Mouse (Mus musculus): ENCODE measurements around the gene Setd7. TPM values are rescaled to one million over a fixed set of nuclear protein-coding genes. Genes with fewer than 3 reads are reported as not detected.
A peak's percentile ranks its signal among the peaks of the same experiment; 100 is the strongest.

Gene Setd7
- total RNA-seq, 1 experiment from 2014 or later = 52.6 TPM

DNA sequence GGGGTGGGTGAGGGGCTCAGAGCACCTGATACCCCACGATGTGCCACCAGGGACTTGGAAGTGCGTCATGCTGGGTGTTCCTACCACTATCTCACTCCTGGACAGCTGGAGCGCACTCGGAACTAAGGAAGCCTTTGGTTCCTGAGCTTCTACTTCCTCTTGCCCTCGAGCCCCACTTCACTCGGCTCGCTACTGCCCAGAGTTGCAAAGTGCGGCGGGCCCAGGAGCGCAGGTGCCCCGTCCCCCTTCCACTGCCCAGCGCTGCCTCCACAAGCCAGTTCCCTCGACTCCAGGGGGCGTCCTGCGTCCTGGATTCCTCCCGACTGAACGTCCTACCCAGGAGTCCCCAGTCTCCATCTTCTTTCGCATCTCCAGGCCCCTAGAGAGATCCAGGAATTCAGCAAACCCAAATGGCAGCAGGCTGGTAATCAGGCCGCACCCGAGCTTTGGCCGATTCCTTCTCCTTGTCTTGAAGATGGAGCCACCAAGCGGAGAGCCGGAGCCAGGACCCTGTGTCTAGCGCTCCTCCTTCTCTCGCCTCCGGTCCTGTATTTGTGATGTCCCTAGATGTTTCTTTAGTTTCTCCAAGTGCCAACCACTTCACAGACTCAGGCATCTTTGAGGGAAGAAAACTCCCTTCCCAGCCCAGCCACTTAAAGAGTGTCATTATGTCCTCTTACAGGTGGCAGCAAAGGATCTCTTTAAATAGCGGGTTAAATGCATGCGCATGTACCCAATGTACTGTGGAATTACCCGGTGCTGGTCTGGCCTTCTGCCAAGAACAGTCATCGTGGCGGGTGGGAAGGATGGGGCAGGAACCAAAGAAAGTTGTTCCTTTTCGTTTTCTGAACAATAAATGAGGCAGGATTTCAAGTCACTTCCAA lies 672 bp upstream of the Setd7 start:
- peak; percentile 37; the same call in 1 of the 2 replicates for ATAC-seq (ENCODE audit: extremely low read depth, insufficient number of reproducible peaks, low FRiP score, poor library complexity, severe bottlenecking)

GRCm38 (mm10) chr3:51559594-51560450 lies 857 bp downstream of the Setd7 start:
- peak; percentile 42 for ATAC-seq (ENCODE audit: extremely low read depth, insufficient number of reproducible peaks, low FRiP score, poor library complexity, severe bottlenecking)

DNA sequence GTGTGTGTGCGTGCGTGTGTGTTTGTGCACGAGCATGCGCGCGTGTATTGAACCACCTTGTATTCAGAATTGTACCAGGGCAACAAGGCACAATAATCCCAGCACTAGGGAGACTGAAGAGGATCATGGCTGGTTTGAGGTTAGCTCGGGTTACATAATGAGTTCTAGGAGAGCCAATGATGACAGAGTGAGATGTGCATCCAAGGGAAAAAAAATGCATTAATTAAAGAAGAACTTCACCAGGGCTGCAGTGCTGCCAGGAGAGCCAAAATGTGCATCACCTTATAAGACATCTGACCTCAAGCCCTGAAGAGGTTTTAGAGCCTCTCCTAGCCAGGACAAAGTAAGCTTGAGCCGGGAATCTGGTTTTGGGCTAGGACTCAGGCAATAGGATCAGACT lies 5.1 kb downstream of the Setd7 start:
- no peak for ATAC-seq (ENCODE audit: extremely low read depth, insufficient number of reproducible peaks, low FRiP score, poor library complexity, severe bottlenecking)

- no peak for ATAC-seq (ENCODE audit: extremely low read depth, insufficient number of reproducible peaks, low FRiP score, poor library complexity, severe bottlenecking)
Observed at GRCm38 (mm10) chr3:51554836-51555235, 5.8 kb downstream of the Setd7 start.

DNA sequence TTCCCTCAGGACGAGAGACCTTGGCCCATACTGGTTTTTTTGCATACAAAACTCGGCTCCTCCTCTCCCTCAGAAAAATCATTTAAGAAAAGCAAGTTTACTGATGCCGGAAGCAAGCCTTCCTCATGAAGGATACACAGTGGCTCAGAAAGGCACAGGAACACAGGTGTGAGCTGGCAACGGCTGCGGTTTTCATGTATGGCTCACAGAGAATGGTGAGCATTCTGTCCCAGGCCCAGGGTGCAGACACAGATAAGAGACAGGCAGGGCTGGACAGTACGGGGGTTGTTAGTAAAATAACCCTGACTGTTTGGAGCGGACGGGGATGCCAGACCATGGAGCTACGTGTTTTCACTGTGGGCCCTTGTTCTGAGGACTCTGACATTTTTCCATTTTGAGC lies 6.6 kb downstream of the Setd7 start:
- peak; percentile 17; the same call in 1 of the 2 replicates for ATAC-seq (ENCODE audit: extremely low read depth, insufficient number of reproducible peaks, low FRiP score, poor library complexity, severe bottlenecking)

DNA sequence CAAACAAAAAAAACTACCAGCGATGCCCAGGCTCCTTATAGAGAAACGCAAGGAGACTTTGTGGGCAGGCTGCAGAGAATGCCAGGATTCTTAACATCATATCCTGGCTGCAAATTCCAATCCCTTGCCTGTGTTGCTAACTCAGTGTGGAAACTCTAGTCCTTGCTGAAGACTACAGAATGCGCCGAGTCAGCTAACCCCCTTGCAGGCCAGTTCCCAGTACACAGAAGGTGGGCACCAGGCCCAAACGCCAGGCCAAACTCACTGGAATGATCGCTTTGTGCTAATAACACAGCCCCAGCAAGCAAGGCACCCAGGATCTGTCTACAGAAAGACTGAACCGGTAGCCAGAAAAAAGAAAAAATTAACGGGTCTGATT lies 7.2 kb downstream of the Setd7 start:
- ATAC-seq (ENCODE audit: extremely low read depth, insufficient number of reproducible peaks, low FRiP score, poor library complexity, severe bottlenecking) = no peak

GRCm38 (mm10) chr3:51552841-51553496 lies 7.7 kb downstream of the Setd7 start:
- ATAC-seq (ENCODE audit: extremely low read depth, insufficient number of reproducible peaks, low FRiP score, poor library complexity, severe bottlenecking) = peak; percentile 46; the same call in 1 of the 2 replicates

- ATAC-seq (ENCODE audit: extremely low read depth, insufficient number of reproducible peaks, low FRiP score, poor library complexity, severe bottlenecking) = no peak
Observed at GRCm38 (mm10) chr3:51552197-51552596, 8.5 kb downstream of the Setd7 start.

DNA sequence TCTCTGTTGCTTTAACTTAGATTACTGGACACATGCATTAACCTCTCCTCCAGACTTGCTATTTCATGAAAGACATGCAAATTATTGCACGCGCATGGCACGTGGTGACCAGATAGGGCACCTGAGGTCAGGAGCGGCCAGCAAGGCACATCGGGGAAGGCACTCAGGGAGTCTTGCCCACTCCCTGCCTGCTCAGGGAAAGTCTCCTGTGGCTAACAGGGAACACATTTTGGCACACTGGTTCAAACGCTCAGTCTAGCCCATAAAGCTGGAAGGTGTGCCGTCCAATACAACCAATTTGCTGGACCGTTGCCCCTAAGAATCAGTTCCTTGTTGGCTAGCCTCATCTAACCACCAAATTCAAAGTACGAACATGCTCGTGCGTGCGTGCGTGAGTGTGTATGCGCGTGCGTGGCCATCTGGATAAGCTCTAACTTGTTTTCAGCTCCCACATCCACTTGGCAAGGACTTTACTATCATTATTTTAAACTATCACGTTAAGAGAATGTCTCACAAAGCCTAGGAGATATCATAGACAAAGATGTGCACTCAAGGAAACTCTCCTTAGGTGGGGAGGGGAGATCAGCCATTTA lies 11.6 kb downstream of the Setd7 start:
- ATAC-seq (ENCODE audit: extremely low read depth, insufficient number of reproducible peaks, low FRiP score, poor library complexity, severe bottlenecking) = no peak

DNA sequence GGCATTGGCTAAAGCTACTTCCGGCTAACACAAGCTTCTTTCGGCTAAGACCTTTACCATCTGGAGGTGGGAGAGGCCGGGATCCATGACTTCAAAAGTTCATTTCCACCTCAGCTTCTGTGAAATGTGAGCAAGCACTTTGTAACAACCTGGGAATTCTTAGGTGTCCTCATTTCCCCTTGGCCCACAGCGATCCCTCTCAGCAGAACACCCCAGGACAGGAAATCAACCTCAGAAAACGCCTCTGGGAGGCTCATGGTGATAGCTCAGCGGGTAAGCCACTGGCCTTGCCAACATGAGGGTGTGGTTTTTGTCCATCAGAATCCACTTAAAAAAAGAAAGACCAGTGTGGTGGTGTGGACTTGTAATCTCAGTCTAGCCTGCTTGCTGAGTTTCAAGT lies 13.1 kb downstream of the Setd7 start:
- ATAC-seq (ENCODE audit: extremely low read depth, insufficient number of reproducible peaks, low FRiP score, poor library complexity, severe bottlenecking) = no peak

- no peak for ATAC-seq (ENCODE audit: extremely low read depth, insufficient number of reproducible peaks, low FRiP score, poor library complexity, severe bottlenecking)
Observed at GRCm38 (mm10) chr3:51544442-51545128, 16.1 kb downstream of the Setd7 start.

DNA sequence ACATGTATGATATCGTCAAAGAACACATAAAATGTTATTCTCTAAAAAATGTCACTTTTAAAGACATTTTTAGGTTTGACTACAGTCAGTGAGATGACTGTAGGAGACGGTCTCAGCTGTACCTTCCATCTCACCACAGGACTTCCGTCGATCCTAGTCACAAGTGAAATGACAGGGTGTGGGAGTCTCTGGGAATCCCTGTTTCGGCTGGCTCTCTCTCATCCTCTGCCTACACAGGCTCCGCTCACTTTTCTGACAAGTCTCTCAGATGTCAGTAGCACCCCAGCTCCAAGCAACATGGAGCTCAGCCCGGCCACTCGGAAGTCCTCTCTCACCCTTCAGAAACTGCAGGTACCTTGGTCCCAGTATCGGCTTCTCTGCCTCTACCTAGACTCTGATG lies 20.0 kb downstream of the Setd7 start:
- ATAC-seq (ENCODE audit: extremely low read depth, insufficient number of reproducible peaks, low FRiP score, poor library complexity, severe bottlenecking) = no peak

- ATAC-seq (ENCODE audit: extremely low read depth, insufficient number of reproducible peaks, low FRiP score, poor library complexity, severe bottlenecking) = peak; percentile 71
Observed at GRCm38 (mm10) chr3:51539567-51540408, 20.9 kb downstream of the Setd7 start.

DNA sequence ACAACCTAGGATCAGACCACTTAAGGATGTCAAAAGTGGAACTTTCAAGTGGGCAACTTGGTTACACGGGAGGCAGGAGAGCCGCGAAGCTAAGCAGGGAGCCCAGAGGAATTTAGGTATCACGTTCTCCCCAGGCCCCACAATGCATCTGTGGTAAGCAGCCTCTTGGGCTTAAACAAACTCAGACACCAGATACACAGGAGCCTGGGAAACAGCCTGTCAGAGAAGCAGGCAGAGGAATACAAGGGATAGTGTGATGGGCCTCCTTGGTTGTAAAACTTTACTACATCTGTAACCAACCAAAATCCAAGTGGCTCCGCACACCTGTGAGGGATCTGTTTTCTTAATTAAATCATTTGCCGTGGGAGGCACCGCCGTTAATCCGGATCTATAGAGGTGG lies 26.7 kb downstream of the Setd7 start:
- ATAC-seq (ENCODE audit: extremely low read depth, insufficient number of reproducible peaks, low FRiP score, poor library complexity, severe bottlenecking) = no peak

GRCm38 (mm10) chr3:51533573-51533972 lies 27.1 kb downstream of the Setd7 start:
- ATAC-seq (ENCODE audit: extremely low read depth, insufficient number of reproducible peaks, low FRiP score, poor library complexity, severe bottlenecking) = no peak

- ATAC-seq (ENCODE audit: extremely low read depth, insufficient number of reproducible peaks, low FRiP score, poor library complexity, severe bottlenecking) = no peak
Observed at GRCm38 (mm10) chr3:51532282-51532620, 28.4 kb downstream of the Setd7 start.

DNA sequence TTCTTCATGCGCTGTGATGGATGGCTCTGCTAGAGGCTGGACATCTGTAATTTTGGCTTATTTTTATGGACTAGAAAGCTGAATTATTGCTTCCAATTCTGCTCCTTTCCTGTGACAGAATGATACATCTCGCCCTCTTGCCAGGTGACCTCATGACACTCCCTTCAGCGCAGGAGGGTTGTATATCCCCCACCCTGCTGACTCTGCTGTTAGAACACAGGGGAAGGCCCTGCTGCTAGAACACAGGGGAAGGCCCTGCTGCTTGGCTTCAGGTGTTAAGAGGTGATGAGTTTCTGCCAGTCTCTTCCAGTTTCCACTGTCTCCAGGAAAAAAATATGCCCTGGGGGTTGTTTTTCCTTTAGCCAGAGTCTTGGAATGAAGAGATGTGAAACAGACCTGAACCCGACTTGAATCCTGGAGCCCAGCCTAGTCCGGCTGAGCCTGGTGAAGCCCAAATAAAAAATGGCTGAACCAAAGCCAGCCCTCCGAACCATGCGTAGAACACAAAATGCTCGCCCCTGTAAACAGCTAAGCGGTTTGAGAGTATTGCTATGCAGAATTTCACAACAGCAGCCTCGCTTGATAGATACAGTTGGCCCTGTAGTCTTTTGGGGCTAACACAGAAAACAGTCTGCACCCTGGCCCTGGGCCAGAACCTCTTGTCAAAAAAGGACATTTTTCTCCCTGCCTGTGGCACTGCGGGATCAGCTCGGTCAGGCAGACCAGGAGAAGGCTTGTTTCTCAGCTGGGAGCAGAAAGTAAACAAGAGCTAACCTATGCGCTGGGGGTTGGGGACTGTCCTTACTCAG lies 29.0 kb downstream of the Setd7 start:
- no peak for ATAC-seq (ENCODE audit: extremely low read depth, insufficient number of reproducible peaks, low FRiP score, poor library complexity, severe bottlenecking)
